Mouse (Mus musculus) kidney, adult 2 months (tissue): Measurements from ENCODE around the gene Olfr739.

ENCODE experiments used
- CTCF ChIP-seq: fragments of 200-500 bp; conservative IDR thresholded peaks from 2 replicates; pipeline ENCODE4 v1.5.1; 2011; ENCODE audit warnings: low read depth, mild to moderate bottlenecking, control low read depth, low read length, moderate library complexity, mixed read lengths; ENCODE audit not compliant: insufficient read depth, insufficient read length
- POLR2A ChIP-seq: fragments of 200-500 bp; IDR thresholded peaks from one replicate; pipeline ENCODE4 v1.6.1; 2011; ENCODE audit warnings: low read depth, low read length, control low read depth

GRCm38 (mm10) chr14:50407268-50407667 lies 11.2 kb upstream of the Olfr739 start, which contains the start of gene Olfr738:
- TF ChIP-seq CTCF (no peak), POLR2A (no peak)
